Mouse (Mus musculus) testis, adult 2 months (tissue): ENCODE measurements around the gene Ttpal.

Source experiments
- CTCF ChIP-seq: fragments of 200-500 bp; IDR thresholded peaks from 2 replicates; pipeline ENCODE4 v1.5.1; 2012; ENCODE audit warnings: low read depth, mild to moderate bottlenecking, inconsistent platforms, low read length, moderate library complexity; ENCODE audit not compliant: control insufficient read depth, insufficient read depth, insufficient replicate concordance
- POLR2A ChIP-seq: fragments of 200-500 bp; IDR thresholded peaks from 2 replicates; pipeline ENCODE4 v1.6.1; 2012; ENCODE audit warnings: low read depth, mild to moderate bottlenecking, inconsistent platforms, low read length, moderate library complexity; ENCODE audit not compliant: control insufficient read depth

- no peak for TF ChIP-seq POLR2A
- TF ChIP-seq CTCF: no peak
Measured at GRCm38 (mm10) chr2:163554996-163555395, 47.1 kb upstream of the Ttpal start.
